Mouse (Mus musculus) hindbrain, embryonic 10.5 days (tissue): ENCODE data around the gene Myo1e. TPM values are rescaled to one million over a fixed set of nuclear protein-coding genes. Genes with fewer than 3 reads are reported as not detected.

Source experiments
- polyA plus RNA-seq: library from polyadenylated mRNA; unstranded; fragments of >200 nt; fragmentation: Nextera tagmentation; extraction: Ambion mirVana; gene quantifications from 2 replicates; pipeline ENCODE4 v1.2.1, GENCODE M21; 2016

Myo1e gene
- polyA plus RNA-seq, 1 experiment from 2014 or later: 12.6 TPM

Other genes starting within 250 kb of the Myo1e start
- 87.0 and 99.8 TPM in 2 replicates for gene Bnip2, start 217.9 kb upstream of the Myo1e start, polyA plus RNA-seq
- 185 and 196 TPM in 2 replicates for gene Gtf2a2, start 194.8 kb upstream of the Myo1e start, polyA plus RNA-seq
- gene Gcnt3, start 169.3 kb upstream of the Myo1e start, polyA plus RNA-seq: not detected in 2 replicates
- gene Fam81a, start 64.8 kb upstream of the Myo1e start, polyA plus RNA-seq: 7.2 and 9.5 TPM in 2 replicates
- gene Ccnb2, start 214.2 kb downstream of the Myo1e start, polyA plus RNA-seq: 220 and 240 TPM in 2 replicates